Mouse (Mus musculus) activated CD4-positive, CD25-positive, alpha-beta regulatory T cell, adult 9 weeks (primary cell): ENCODE results near the gene Ryr2. TPM values are rescaled to one million over a fixed set of nuclear protein-coding genes. Genes with fewer than 3 reads are reported as not detected.

Experiments
- polyA plus RNA-seq: library from polyadenylated mRNA; unstranded; fragments of 100-300 nt; shearing (Covaris generic); gene quantifications from one replicate; pipeline ENCODE4 v1.2.1, GENCODE M21; 2017

Ryr2 gene
- polyA plus RNA-seq = 0.97 TPM

DNA sequence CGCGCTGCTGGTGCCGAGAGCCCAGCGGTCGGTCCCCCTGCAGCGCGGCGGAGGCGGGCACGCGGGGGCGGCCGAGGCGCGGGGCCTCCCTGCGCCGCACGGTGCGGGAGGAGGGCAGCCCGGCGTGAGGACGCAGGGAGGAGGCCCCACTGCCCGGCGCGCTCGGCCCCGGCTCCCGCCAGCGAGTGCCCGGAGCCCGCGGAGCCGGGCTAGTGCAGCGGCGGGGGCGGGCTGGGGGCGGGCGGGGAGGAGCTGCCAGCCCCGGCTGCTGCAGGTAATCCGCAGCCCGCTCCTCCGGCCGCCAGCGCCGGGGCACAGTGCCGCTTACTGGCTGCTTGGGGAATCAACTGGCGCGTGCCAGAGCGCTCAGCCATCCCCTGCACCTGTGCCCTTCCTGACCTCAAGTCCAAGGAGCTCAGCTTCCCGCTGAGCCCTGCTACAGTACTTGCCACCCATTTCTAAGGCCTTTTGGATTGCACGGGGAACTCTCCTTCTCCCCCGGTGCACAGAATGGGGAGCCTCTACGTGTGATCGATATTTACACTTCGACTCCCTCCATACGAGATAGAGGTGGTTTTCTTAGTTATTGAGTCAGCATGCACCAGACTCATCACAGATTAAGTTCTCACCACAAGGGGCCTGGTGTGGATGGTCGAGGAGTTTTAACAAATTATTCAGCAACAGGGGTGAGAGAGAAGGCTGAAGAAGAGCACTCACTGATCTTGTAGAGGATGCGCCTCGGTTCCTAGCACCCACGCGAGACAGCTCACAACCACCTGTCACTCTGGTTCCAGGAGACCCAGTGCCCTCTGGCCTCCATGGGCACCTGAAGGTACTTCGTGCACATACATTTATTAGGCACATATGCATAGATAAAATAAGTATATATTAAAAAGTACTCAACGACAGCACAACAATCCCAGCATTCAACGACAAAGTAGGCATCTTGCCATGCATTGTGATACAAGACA, at the start of gene Ryr2:
Ryr2 (minus strand) TSS at position 284 of the 971 bp plus-strand sequence.

Other genes starting within 250 kb of the Ryr2 start
- 34.9 TPM for gene Mtr, start 151.2 kb upstream of the Ryr2 start, polyA plus RNA-seq
- gene Actn2, start 233.8 kb upstream of the Ryr2 start, polyA plus RNA-seq = 11.5 TPM